14 mouse cellular contexts compared by ENCODE assay signal in genomic region chr13:96973318-96973717, GRCm38 (mm10). TPM values are rescaled to one million over a fixed set of nuclear protein-coding genes. Genes with fewer than 3 reads are reported as not detected.
"Had no signal": no experiment of that assay in that cellular context is flagged by ENCODE, and none has a peak within 500 bp of the region (broad histone marks: within the 10 kb centered on the region; RNA-seq: fewer than 3 reads in every experiment).

No protein-coding gene starts in this region.

- H3K4me3 ChIP-seq: layer of hippocampus, adult 2 months; limb, embryonic 10.5 days; midbrain, embryonic 10.5 days; neural tube, embryonic 12.5 days had no signal

- H3K4me1 ChIP-seq: limb, embryonic 10.5 days; midbrain, embryonic 10.5 days; neural tube, embryonic 12.5 days had no signal

- H3K27ac ChIP-seq: layer of hippocampus, adult 2 months; limb, embryonic 10.5 days; midbrain, embryonic 10.5 days; neural tube, embryonic 12.5 days had no signal

- H3K4me2 ChIP-seq: liver, embryonic 11.5 days; lung, embryonic 14.5 days; neural tube, embryonic 12.5 days had no signal

- H3K36me3 ChIP-seq: limb, embryonic 10.5 days; midbrain, embryonic 10.5 days; neural tube, embryonic 12.5 days had no signal

- H3K9ac ChIP-seq: lung, embryonic 14.5 days; neural tube, embryonic 12.5 days had no signal

- H3K27me3 ChIP-seq: neural tube, embryonic 12.5 days had no signal

- DNase-seq: kidney, postnatal 10 days; kidney, postnatal 4 days; lung, embryonic 14.5 days; lung, postnatal 10 days; lung, postnatal 4 days; midbrain, embryonic 14.5 days; spleen, adult 18-20 months; thymus, postnatal 4 days had no signal

- H3K9me3 ChIP-seq: limb, embryonic 10.5 days; midbrain, embryonic 10.5 days; neural tube, embryonic 12.5 days had no signal

RNA-seq across cellular contexts. Expression of gene Gcnt4, which starts 48.8 kb away (rescaled TPM):
- total RNA-seq: neutrophil, adult 5-6 weeks had no signal
